Mouse (Mus musculus) embryonic facial prominence, embryonic 13.5 days (tissue): ENCODE measurements at regions not wholly inside any gene's neighbourhood (a gene's known extent, or its start where the extent isn't known, plus 50 kb on each side); places are given as distances from the start of the nearest gene placed in this dataset.
A peak's percentile ranks its signal among the peaks of the same experiment; 100 is the strongest.
"Not testable (repeated sequence)": the region's sequence is repeated elsewhere in the genome, so short reads cannot be mapped to it uniquely, and the experiment has no call there.

Source experiments
- ATAC-seq: fragments of 200-750 bp; cut with Nextera tagmentation; 2 replicates; pipeline ENCODE4 v1.8.0; 2017; ENCODE audit warnings: low read depth; ENCODE audit not compliant: insufficient number of reproducible peaks, insufficient read depth, low FRiP score, low TSS enrichment
- H3K27ac ChIP-seq: fragments of 300-500 bp; sonication (generic); 2 replicates; pipeline ENCODE4 v1.5.1; 2015; ENCODE audit warnings: moderate library complexity, mild to moderate bottlenecking, inconsistent platforms
- H3K27me3 ChIP-seq: fragments of 300-500 bp; sonication (generic); 2 replicates; pipeline ENCODE4 v1.6.1; 2015; ENCODE audit warnings: mild to moderate bottlenecking, inconsistent platforms
- H3K36me3 ChIP-seq: fragments of 300-500 bp; sonication (generic); 2 replicates; pipeline ENCODE4 v1.6.1; 2015; ENCODE audit warnings: mild to moderate bottlenecking, inconsistent platforms
- H3K4me1 ChIP-seq: fragments of 300-500 bp; sonication (generic); 2 replicates; pipeline ENCODE4 v1.6.1; 2015; ENCODE audit warnings: inconsistent platforms
- H3K4me2 ChIP-seq: fragments of 300-500 bp; sonication (generic); 2 replicates; pipeline ENCODE4 v1.6.1; 2015; ENCODE audit warnings: moderate library complexity, mild to moderate bottlenecking, inconsistent platforms
- H3K4me3 ChIP-seq: fragments of 300-500 bp; sonication (generic); 2 replicates; pipeline ENCODE4 v1.5.1; 2015; ENCODE audit warnings: mild to moderate bottlenecking, inconsistent platforms
- H3K9ac ChIP-seq: fragments of 300-500 bp; sonication (generic); 2 replicates; pipeline ENCODE4 v1.6.1; 2015; ENCODE audit warnings: mild to moderate bottlenecking, inconsistent platforms
- H3K9me3 ChIP-seq: fragments of 300-500 bp; sonication (generic); 2 replicates; pipeline ENCODE4 v1.6.1; 2016; ENCODE audit warnings: inconsistent platforms
- WGBS: fragments of 180-500 bp; shearing (Covaris S2); methylation state at CpG from one replicate; pipeline ENCODE4 v1.1.7; 2015; ENCODE audit warnings: mixed read lengths; 5-methylcytosine and 5-hydroxymethylcytosine counted together

GRCm38 (mm10) chr6:100406504-100406903, 119.2 kb upstream of the Rybp start:
- no peak for ATAC-seq
- WGBS = 79% methylated on average over 4 of the region's 4 CpGs
- Histone ChIP-seq H3K27ac (no peak overlapping the region), H3K27me3 (no peaks in the 10 kb centered on the region), H3K9ac (no peak overlapping the region), H3K9me3 (no peaks in the 10 kb centered on the region), H3K4me1 (0 out of 2 replicates have a peak, but pooled peaks cover 3% of the 10 kb centered on the region), H3K4me2 (no peak overlapping the region), H3K36me3 (no peaks in the 10 kb centered on the region), H3K4me3 (no peak overlapping the region)

- H3K4me1 ChIP-seq = 0 out of 2 replicates have a peak, but pooled peaks cover 3% of the 10 kb centered on the region
- no peak overlapping the region for H3K27ac ChIP-seq
- H3K27me3 ChIP-seq = no peaks in the 10 kb centered on the region
- no peak for ATAC-seq
- no peaks in the 10 kb centered on the region for H3K9me3 ChIP-seq
- H3K36me3 ChIP-seq = no peaks in the 10 kb centered on the region
- H3K9ac ChIP-seq = no peak overlapping the region
- no peak overlapping the region for H3K4me3 ChIP-seq
- WGBS = 50% methylated on average over 3 of the region's 3 CpGs
- no peak overlapping the region for H3K4me2 ChIP-seq
Observed at GRCm38 (mm10) chr6:100404161-100404560, 116.9 kb upstream of the Rybp start.

- WGBS = 55% methylated on average over 4 of the region's 4 CpGs
- no peaks in the 10 kb centered on the region for H3K9me3 ChIP-seq
- H3K4me1 ChIP-seq = 0 out of 2 replicates have a peak, but pooled peaks cover 3% of the 10 kb centered on the region
- H3K27ac ChIP-seq = no peak overlapping the region
- no peak for ATAC-seq
- no peak overlapping the region for H3K9ac ChIP-seq
- no peak overlapping the region for H3K4me2 ChIP-seq
- no peak overlapping the region for H3K4me3 ChIP-seq
- H3K27me3 ChIP-seq = no peaks in the 10 kb centered on the region
- H3K36me3 ChIP-seq = no peaks in the 10 kb centered on the region
Observed at GRCm38 (mm10) chr6:100402716-100403115, 115.4 kb upstream of the Rybp start.

- Histone ChIP-seq H3K27me3 (no peaks in the 10 kb centered on the region), H3K4me3 (no peak overlapping the region), H3K9me3 (no peaks in the 10 kb centered on the region), H3K27ac (no peak overlapping the region), H3K4me1 (peaks cover 7% of the 10 kb centered on the region; the same call in 1 of the 2 replicates), H3K4me2 (no peak overlapping the region), H3K36me3 (no peaks in the 10 kb centered on the region), H3K9ac (no peak overlapping the region)
- no peak for ATAC-seq
- WGBS = 88% methylated on average over 2 of the region's 2 CpGs
Observed at GRCm38 (mm10) chr6:100401728-100402127, 114.4 kb upstream of the Rybp start.

GRCm38 (mm10) chr6:100399387-100399786, 112.1 kb upstream of the Rybp start:
- H3K27ac ChIP-seq, H3K27me3 ChIP-seq, H3K4me3 ChIP-seq, H3K9ac ChIP-seq, ATAC-seq, H3K4me2 ChIP-seq, H3K36me3 ChIP-seq, H3K9me3 ChIP-seq: not testable (repeated sequence)
- H3K4me1 ChIP-seq = peaks cover 16% of the 10 kb centered on the region
- 81% methylated on average over 1 of the region's 1 CpGs for WGBS

- H3K36me3 ChIP-seq = no peaks in the 10 kb centered on the region
- 70% methylated on average over 14 of the region's 14 CpGs for WGBS
- no peak overlapping the region for H3K9ac ChIP-seq
- no peak overlapping the region for H3K4me3 ChIP-seq
- peaks cover 14% of the 10 kb centered on the region for H3K4me1 ChIP-seq
- H3K9me3 ChIP-seq = peaks cover 4% of the 10 kb centered on the region; the same call in 1 of the 2 replicates
- no peak overlapping the region for H3K4me2 ChIP-seq
- no peak overlapping the region for H3K27ac ChIP-seq
- no peaks in the 10 kb centered on the region for H3K27me3 ChIP-seq
- ATAC-seq = no peak
Observed at GRCm38 (mm10) chr6:100396311-100397200, 109.3 kb upstream of the Rybp start.

- ATAC-seq = no peak
- Histone ChIP-seq H3K27ac (no peak overlapping the region), H3K4me1 (peaks cover 15% of the 10 kb centered on the region), H3K9ac (no peak overlapping the region), H3K4me3 (no peak overlapping the region), H3K4me2 (no peak overlapping the region), H3K9me3 (peaks cover 10% of the 10 kb centered on the region; the same call in 1 of the 2 replicates), H3K36me3 (no peaks in the 10 kb centered on the region), H3K27me3 (peaks cover 3% of the 10 kb centered on the region; the same call in 1 of the 2 replicates)
- WGBS = 80% methylated on average over 7 of the region's 7 CpGs
Observed at GRCm38 (mm10) chr6:100390258-100390910, 103.1 kb upstream of the Rybp start.

GRCm38 (mm10) chr6:100387042-100387441, 99.8 kb upstream of the Rybp start:
- H3K4me2 ChIP-seq = no peak overlapping the region
- H3K4me1 ChIP-seq = peaks cover 13% of the 10 kb centered on the region
- H3K9ac ChIP-seq = no peak overlapping the region
- H3K36me3 ChIP-seq = no peaks in the 10 kb centered on the region
- H3K9me3 ChIP-seq = 0 out of 2 replicates have a peak, but pooled peaks cover 6% of the 10 kb centered on the region
- WGBS = 20% methylated on average over 5 of the region's 5 CpGs
- H3K27ac ChIP-seq = no peak overlapping the region
- H3K4me3 ChIP-seq = no peak overlapping the region
- peaks cover 3% of the 10 kb centered on the region; the same call in 1 of the 2 replicates for H3K27me3 ChIP-seq
- ATAC-seq = no peak

- 0 out of 2 replicates have a peak, but pooled peaks cover 6% of the 10 kb centered on the region for H3K9me3 ChIP-seq
- H3K36me3 ChIP-seq = no peaks in the 10 kb centered on the region
- WGBS = 51% methylated on average over 8 of the region's 8 CpGs
- no peak overlapping the region for H3K4me3 ChIP-seq
- H3K27ac ChIP-seq = no peak overlapping the region
- no peak for ATAC-seq
- H3K4me1 ChIP-seq = peaks cover 22% of the 10 kb centered on the region
- peaks cover 3% of the 10 kb centered on the region; the same call in 1 of the 2 replicates for H3K27me3 ChIP-seq
- H3K9ac ChIP-seq = no peak overlapping the region
- no peak overlapping the region for H3K4me2 ChIP-seq
Observed at GRCm38 (mm10) chr6:100385640-100386039, 98.4 kb upstream of the Rybp start.

- ATAC-seq = no peak
- 75% methylated on average over 5 of the region's 5 CpGs for WGBS
Observed at GRCm38 (mm10) chr6:100381046-100381445, 93.8 kb upstream of the Rybp start.

GRCm38 (mm10) chr6:100380536-100380935, 93.3 kb upstream of the Rybp start:
- no peaks in the 10 kb centered on the region for H3K36me3 ChIP-seq
- no peak overlapping the region for H3K9ac ChIP-seq
- H3K9me3 ChIP-seq = no peaks in the 10 kb centered on the region
- no peak overlapping the region for H3K4me3 ChIP-seq
- peaks cover 53% of the 10 kb centered on the region for H3K4me1 ChIP-seq
- no peak overlapping the region for H3K4me2 ChIP-seq
- H3K27ac ChIP-seq = peak overlapping the region; percentile 40; the same call in 1 of the 2 replicates
- 19% methylated on average over 6 of the region's 6 CpGs for WGBS
- no peak for ATAC-seq
- no peaks in the 10 kb centered on the region for H3K27me3 ChIP-seq

More at GRCm38 (mm10) chr6:100381046-100381445, 93.8 kb upstream of the Rybp start:
- Histone ChIP-seq H3K4me3 (no peak overlapping the region), H3K36me3 (no peaks in the 10 kb centered on the region), H3K9me3 (no peaks in the 10 kb centered on the region), H3K4me1 (peaks cover 50% of the 10 kb centered on the region), H3K27ac (peak overlapping the region; percentile 40), H3K9ac (no peak overlapping the region), H3K27me3 (no peaks in the 10 kb centered on the region; the same call in 1 of the 2 replicates), H3K4me2 (no peak overlapping the region)
